8 mouse cellular contexts compared by ENCODE assay signal in the genomic region with DNA sequence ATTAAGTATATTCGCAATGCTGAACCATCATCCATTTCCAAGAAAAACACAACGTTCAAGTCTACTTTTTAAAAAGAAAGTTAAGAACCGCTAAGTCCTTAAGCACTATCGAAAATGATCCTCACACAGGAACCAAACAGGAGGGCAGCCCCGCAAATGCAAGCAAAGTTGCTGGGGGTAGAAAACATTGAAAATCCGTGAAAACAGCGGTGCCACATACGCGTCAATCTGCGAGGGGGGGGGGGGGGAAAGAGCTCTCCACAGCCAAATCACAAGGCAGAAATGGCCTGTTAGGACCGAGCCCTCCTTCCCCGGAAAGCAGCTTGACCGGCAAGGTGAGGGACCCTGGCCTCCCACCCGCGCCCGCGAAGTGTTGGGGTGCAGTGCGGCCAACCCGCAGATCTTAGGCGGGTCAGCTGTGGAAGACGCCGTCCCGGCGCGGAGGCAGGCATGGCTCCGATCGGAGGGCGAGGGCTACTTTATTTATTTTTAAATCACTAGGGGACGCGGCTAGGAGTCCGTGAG. TPM values are rescaled to one million over a fixed set of nuclear protein-coding genes. Genes with fewer than 3 reads are reported as not detected.
DNase-seq lines count a peak whose midpoint lies in the region; ATAC-seq and TF ChIP-seq lines count a peak whose summit lies in the region.

No protein-coding gene starts in this region.

- peak overlapping the region; percentile 89 for H3K27ac ChIP-seq in embryonic facial prominence, embryonic 14.5 days (replicated peaks; ENCODE audit: low read depth, low read length)
- peak overlapping the region; percentile 100 for H3K27ac ChIP-seq in limb, embryonic 11.5 days (replicated peaks; ENCODE audit: low read depth, low read length)
- no peak overlapping the region for H3K27ac ChIP-seq in neural tube, embryonic 14.5 days (ENCODE audit: low read depth, low read length)

- no peak for TF ChIP-seq POLR2A in lung, adult 2 months (IDR thresholded peaks at IDR 0.05; ENCODE audit: borderline replicate concordance, extremely low read depth, low read depth, low read length)

- H3K4me3 ChIP-seq in lung, adult 2 months (replicated peaks; ENCODE audit: extremely low read depth, low read depth, low read length) = peak overlapping the region; percentile 85
- peak overlapping the region; percentile 70 for H3K4me3 ChIP-seq in embryonic facial prominence, embryonic 14.5 days (ENCODE audit: low read depth, low read length)
- peak overlapping the region; percentile 92 for H3K4me3 ChIP-seq in limb, embryonic 11.5 days (ENCODE audit: low read depth, low read length)
- H3K4me3 ChIP-seq in neural tube, embryonic 14.5 days (ENCODE audit: low read depth, low read length) = peak overlapping the region; percentile 65

- no peaks in the 10 kb centered on the region; the same call in 1 of the 2 replicates for H3K4me1 ChIP-seq in lung, adult 2 months (ENCODE audit: control insufficient read depth, insufficient read depth, low read length)
- peaks cover 7% of the 10 kb centered on the region; the same call in 1 of the 2 replicates for H3K4me1 ChIP-seq in embryonic facial prominence, embryonic 14.5 days (ENCODE audit: control insufficient read depth, insufficient read depth, low read length)
- peaks cover 2% of the 10 kb centered on the region; the same call in 1 of the 2 replicates for H3K4me1 ChIP-seq in limb, embryonic 11.5 days (ENCODE audit: control insufficient read depth, insufficient read depth, low read length)
- no peaks in the 10 kb centered on the region for H3K4me1 ChIP-seq in neural tube, embryonic 14.5 days (ENCODE audit: control insufficient read depth, insufficient read depth, low read length)

- ATAC-seq in embryonic facial prominence, embryonic 14.5 days (ENCODE audit: low read depth) = no peak; the same call in 1 of the 2 replicates
- no peak; the same call in 1 of the 2 replicates for ATAC-seq in limb, embryonic 11.5 days (ENCODE audit: insufficient number of reproducible peaks, low FRiP score, low TSS enrichment, low read depth)
- ATAC-seq in neural tube, embryonic 14.5 days (ENCODE audit: low read depth) = no peak
- ATAC-seq in inflammation-experienced regulatory T-cells, adult 6 months = no peak

- DNase-seq in lung, adult 2 months = no peak
- no peak for DNase-seq in lung, postnatal 10 days
- DNase-seq in embryonic facial prominence, embryonic 14.5 days (ENCODE audit: low spot score) = no peak
- no peak for DNase-seq in limb, embryonic 11.5 days (ENCODE audit: low spot score)
- no peak for DNase-seq in urinary bladder, adult 18-20 months (ENCODE audit: low spot score in 2 of 2)
- no peak for DNase-seq in urinary bladder, adult 2 months (ENCODE audit: low spot score)

- H3K9me3 ChIP-seq in embryonic facial prominence, embryonic 14.5 days (ENCODE audit: control insufficient read depth, low read length) = no peaks in the 10 kb centered on the region
- no peaks in the 10 kb centered on the region for H3K9me3 ChIP-seq in limb, embryonic 11.5 days (ENCODE audit: control insufficient read depth, low read length)
- H3K9me3 ChIP-seq in neural tube, embryonic 14.5 days (ENCODE audit: control insufficient read depth, low read length) = no peaks in the 10 kb centered on the region

- peak overlapping the region; percentile 97 for H3K4me2 ChIP-seq in embryonic facial prominence, embryonic 14.5 days (ENCODE audit: low read depth, low read length)
- peak overlapping the region; percentile 78 for H3K4me2 ChIP-seq in limb, embryonic 11.5 days (ENCODE audit: low read depth, severe bottlenecking)
- peak overlapping the region; percentile 98 for H3K4me2 ChIP-seq in neural tube, embryonic 14.5 days (ENCODE audit: low read depth, low read length)

- H3K9ac ChIP-seq in embryonic facial prominence, embryonic 14.5 days (ENCODE audit: low read depth, low read length) = peak overlapping the region; percentile 100
- peak overlapping the region; percentile 100 for H3K9ac ChIP-seq in limb, embryonic 11.5 days (ENCODE audit: low read length)
- peak overlapping the region; percentile 51; the same call in 1 of the 2 replicates for H3K9ac ChIP-seq in neural tube, embryonic 14.5 days (replicated peaks; ENCODE audit: low read depth, low read length)

- H3K36me3 ChIP-seq in embryonic facial prominence, embryonic 14.5 days (ENCODE audit: control insufficient read depth, insufficient read depth, low read length) = peaks cover 13% of the 10 kb centered on the region; the same call in 1 of the 2 replicates
- no peaks in the 10 kb centered on the region; the same call in 1 of the 2 replicates for H3K36me3 ChIP-seq in limb, embryonic 11.5 days (ENCODE audit: control insufficient read depth, insufficient read depth, low read length)
- no peaks in the 10 kb centered on the region for H3K36me3 ChIP-seq in neural tube, embryonic 14.5 days (ENCODE audit: control insufficient read depth, insufficient read depth, low read length)

- TF ChIP-seq CTCF in lung, adult 2 months (IDR thresholded peaks at IDR 0.05; ENCODE audit: insufficient read depth, low read length) = no peak

- WGBS in lung, adult 2 months = 2% methylated on average over 31 of the region's 31 CpGs
- 2% methylated on average over 27 of the region's 31 CpGs for WGBS in embryonic facial prominence, embryonic 14.5 days
- 3% methylated on average over 31 of the region's 31 CpGs for whole genome bisulfite sequencing in limb, embryonic 11.5 days
- 2% methylated on average over 31 of the region's 31 CpGs for WGBS in neural tube, embryonic 14.5 days

- H3K27me3 ChIP-seq in embryonic facial prominence, embryonic 14.5 days (replicated peaks; ENCODE audit: control insufficient read depth, insufficient read depth, low read length) = no peaks in the 10 kb centered on the region
- no peaks in the 10 kb centered on the region for H3K27me3 ChIP-seq in limb, embryonic 11.5 days (ENCODE audit: control insufficient read depth, insufficient read depth, low read length)
- H3K27me3 ChIP-seq in neural tube, embryonic 14.5 days (ENCODE audit: control insufficient read depth, insufficient read depth, low read length) = no peaks in the 10 kb centered on the region; the same call in 1 of the 2 replicates

RNA-seq across cellular contexts. Expression of gene Hmgb2, which starts 0.9 kb away (rescaled TPM):
- 4.0 and 5.8 TPM in 2 replicates for polyA plus RNA-seq in lung, adult 2 months (2012; rRNA removed)
- 258 and 290 TPM in 2 replicates for polyA plus RNA-seq in embryonic facial prominence, embryonic 14.5 days (2014; fragmentation: Nextera tagmentation; extraction: Ambion mirVana)
- 597 and 671 TPM in 2 replicates for polyA plus RNA-seq in limb, embryonic 11.5 days (2014; fragmentation: Nextera tagmentation; extraction: Ambion mirVana)
- 24.7 and 52.8 TPM in 2 replicates for polyA plus RNA-seq in neural tube, embryonic 14.5 days (2014; fragmentation: Nextera tagmentation; extraction: Ambion mirVana)
- 15.4 and 20.4 TPM in 2 replicates for polyA plus RNA-seq in urinary bladder, adult 2 months (2012; rRNA removed)
- polyA plus RNA-seq in inflammation-experienced regulatory T-cells, adult 6 months (2017; shearing (Covaris generic)) = 1,000 to 10,000 TPM in 1 of 3 experiments, 100 to 1,000 TPM in 2; 206 to 1,205 (median 248) TPM

RNA-seq across cellular contexts. Expression of gene Sap30, which starts 23.2 kb away (rescaled TPM):
- 6.3 and 9.4 TPM in 2 replicates for polyA plus RNA-seq in lung, adult 2 months (2012; rRNA removed)
- polyA plus RNA-seq in embryonic facial prominence, embryonic 14.5 days (2014; fragmentation: Nextera tagmentation; extraction: Ambion mirVana) = 32.8 and 34.4 TPM in 2 replicates
- polyA plus RNA-seq in limb, embryonic 11.5 days (2014; fragmentation: Nextera tagmentation; extraction: Ambion mirVana) = 93.7 and 97.7 TPM in 2 replicates
- 25.5 and 32.1 TPM in 2 replicates for polyA plus RNA-seq in neural tube, embryonic 14.5 days (2014; fragmentation: Nextera tagmentation; extraction: Ambion mirVana)
- polyA plus RNA-seq in urinary bladder, adult 2 months (2012; rRNA removed) = 19.3 and 22.2 TPM in 2 replicates
- polyA plus RNA-seq in inflammation-experienced regulatory T-cells, adult 6 months (2017; shearing (Covaris generic)) = 1 to 10 TPM in 1 of 3 experiments, under 1 TPM in 1, not detected in 1; 0.39 to 2.6 TPM

RNA-seq across cellular contexts. Expression of gene Scrg1, which starts 55.1 kb away (rescaled TPM):
- 0.64 and 0.68 TPM in 2 replicates for polyA plus RNA-seq in lung, adult 2 months (2012; rRNA removed)
- polyA plus RNA-seq in embryonic facial prominence, embryonic 14.5 days (2014; fragmentation: Nextera tagmentation; extraction: Ambion mirVana) = 8.3 and 10.0 TPM in 2 replicates
- 1.1 and 1.4 TPM in 2 replicates for polyA plus RNA-seq in limb, embryonic 11.5 days (2014; fragmentation: Nextera tagmentation; extraction: Ambion mirVana)
- polyA plus RNA-seq in neural tube, embryonic 14.5 days (2014; fragmentation: Nextera tagmentation; extraction: Ambion mirVana) = 6.2 and 10.9 TPM in 2 replicates
- 0.12 and 0.15 TPM in 2 replicates for polyA plus RNA-seq in urinary bladder, adult 2 months (2012; rRNA removed)
- polyA plus RNA-seq in inflammation-experienced regulatory T-cells, adult 6 months (2017; shearing (Covaris generic)) = not detected
